Mouse (Mus musculus) bone marrow macrophage, adult 2 months (primary cell): ENCODE measurements around the gene Nav1.

Experiments used
- CTCF ChIP-seq: IDR thresholded peaks from 2 replicates; pipeline ENCODE4 v1.5.1; 2012; ENCODE audit warnings: low read depth, mild to moderate bottlenecking, low read length, moderate library complexity
- POLR2A ChIP-seq: IDR thresholded peaks from 2 replicates; pipeline ENCODE4 v1.6.1; 2012; ENCODE audit warnings: mild to moderate bottlenecking, low read depth, low read length, borderline replicate concordance

DNA sequence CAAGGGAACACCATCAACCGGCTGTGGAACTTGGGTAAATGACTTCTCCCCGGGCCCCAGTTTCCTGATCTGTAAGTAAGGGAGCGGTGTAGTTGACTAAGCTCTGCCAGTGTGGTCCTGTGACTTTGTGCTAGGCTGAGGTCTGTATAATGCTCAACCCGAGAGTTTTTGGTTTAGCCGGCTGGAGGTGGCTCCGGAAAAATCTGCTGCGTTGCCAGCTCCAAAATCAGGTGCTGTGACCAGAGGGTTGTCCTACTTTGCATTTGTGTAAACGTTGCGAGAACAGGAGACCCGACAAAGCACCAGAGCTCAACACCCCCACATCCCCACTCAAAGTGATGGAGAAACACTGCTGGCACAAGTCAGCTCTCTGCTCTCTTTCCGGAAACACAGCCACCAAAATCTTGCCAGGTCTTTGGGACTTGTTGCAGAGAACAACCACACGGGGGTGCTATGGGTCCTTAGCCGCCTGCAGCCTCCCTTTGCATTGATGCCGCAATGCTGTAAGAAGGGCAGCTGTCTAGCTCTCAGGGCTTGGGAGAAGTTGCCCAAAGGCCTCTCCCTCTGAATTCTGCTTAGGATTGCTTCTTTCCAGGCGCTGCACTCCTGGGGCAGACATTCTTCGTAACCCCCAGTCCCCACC, 62.5 kb downstream of the Nav1 start:
- peak; percentile 59 for TF ChIP-seq CTCF
- TF ChIP-seq POLR2A: no peak
